Mouse (Mus musculus) thymus, adult 2 months (tissue): Measurements from ENCODE around the gene Dusp14. TPM values are rescaled to one million over a fixed set of nuclear protein-coding genes. Genes with fewer than 3 reads are reported as not detected.

Experiments used
- DNase-seq: peaks from one replicate; pipeline ENCODE4 v3.0.0; 2021
- H3K27ac ChIP-seq: fragments of 200-500 bp; 2 replicates; pipeline ENCODE4 v1.5.1; 2012; ENCODE audit warnings: low read length, control low read depth; ENCODE audit not compliant: control insufficient read depth, insufficient read depth
- H3K27me3 ChIP-seq: fragments of 200-500 bp; 2 replicates; pipeline ENCODE4 v1.6.1; 2012; ENCODE audit warnings: mild to moderate bottlenecking, low read length, moderate library complexity, mixed read lengths; ENCODE audit not compliant: control insufficient read depth, insufficient read depth
- H3K36me3 ChIP-seq: fragments of 200-500 bp; 2 replicates; pipeline ENCODE4 v1.6.1; 2012; ENCODE audit warnings: mild to moderate bottlenecking, low read length, moderate library complexity; ENCODE audit not compliant: control insufficient read depth, insufficient read depth
- H3K4me1 ChIP-seq: fragments of 200-500 bp; replicated peaks from 2 replicates; pipeline ENCODE4 v1.6.1; 2012; ENCODE audit warnings: low read length; ENCODE audit not compliant: control insufficient read depth, insufficient read depth
- H3K4me3 ChIP-seq: fragments of 200-500 bp; 2 replicates; pipeline ENCODE4 v1.5.1; 2012; ENCODE audit warnings: mild to moderate bottlenecking, low read length, control low read depth, moderate library complexity; ENCODE audit not compliant: control insufficient read depth, insufficient read depth
- CTCF ChIP-seq: fragments of 200-500 bp; IDR thresholded peaks from 2 replicates; pipeline ENCODE4 v1.5.1; 2012; ENCODE audit warnings: mild to moderate bottlenecking, control low read depth, low read length, moderate library complexity, borderline replicate concordance; ENCODE audit not compliant: control insufficient read depth, poor library complexity, insufficient read depth; ENCODE audit errors: extremely low read depth
- POLR2A ChIP-seq: fragments of 200-500 bp; IDR thresholded peaks from 2 replicates; pipeline ENCODE4 v1.6.1; 2012; ENCODE audit warnings: mild to moderate bottlenecking, low read length, control low read depth, moderate library complexity; ENCODE audit not compliant: control insufficient read depth, poor library complexity, insufficient read depth; ENCODE audit errors: extremely low read depth
- WGBS: fragments of 180-500 bp; shearing (Covaris S2); methylation state at CpG from one replicate; pipeline ENCODE4 v1.1.7; 2018; 5-methylcytosine and 5-hydroxymethylcytosine counted together
- polyA plus RNA-seq: library from polyadenylated mRNA; depleted of rRNA; stranded (reverse); fragments of >200 nt; gene quantifications from 2 replicates; pipeline ENCODE4 v1.2.3, GENCODE M21; 2012

Dusp14 gene
- polyA plus RNA-seq, 1 experiment, result 12.4 TPM

GRCm38 (mm10) chr11:84047270-84047669, 21.8 kb downstream of the Dusp14 start:
- Histone ChIP-seq H3K27me3 (no peaks in the 10 kb centered on the region), H3K36me3 (peaks cover under 1% of the 10 kb centered on the region), H3K4me1 (no peaks in the 10 kb centered on the region), H3K4me3 (no peak overlapping the region), H3K27ac (no peak overlapping the region)
- 76% methylated on average over 4 of the region's 4 CpGs for WGBS
- no peak for DNase-seq
- TF ChIP-seq POLR2A (no peak), CTCF (no peak)

GRCm38 (mm10) chr11:84044988-84045387, 24.1 kb downstream of the Dusp14 start:
- 25% methylated on average over 1 of the region's 1 CpGs for WGBS
- no peak for DNase-seq
- Histone ChIP-seq H3K4me3 (no peak overlapping the region), H3K36me3 (peaks cover 19% of the 10 kb centered on the region), H3K27ac (no peak overlapping the region), H3K4me1 (no peaks in the 10 kb centered on the region), H3K27me3 (no peaks in the 10 kb centered on the region)
- TF ChIP-seq POLR2A (no peak), CTCF (no peak)

- no peak for DNase-seq
- Histone ChIP-seq H3K27ac (no peak overlapping the region), H3K4me3 (no peak overlapping the region), H3K36me3 (peaks cover 30% of the 10 kb centered on the region), H3K27me3 (no peaks in the 10 kb centered on the region), H3K4me1 (no peaks in the 10 kb centered on the region)
- TF ChIP-seq POLR2A (no peak), CTCF (no peak)
- WGBS, result 94% methylated on average over 14 of the region's 14 CpGs
Observed at GRCm38 (mm10) chr11:84042808-84043762, 26.0 kb downstream of the Dusp14 start.

- no peaks in the 10 kb centered on the region for H3K27me3 ChIP-seq
- WGBS, result 95% methylated on average over 6 of the region's 6 CpGs
- peaks cover 30% of the 10 kb centered on the region for H3K36me3 ChIP-seq
Observed at GRCm38 (mm10) chr11:84040621-84041020, 28.4 kb downstream of the Dusp14 start.

GRCm38 (mm10) chr11:84033671-84034070, 35.4 kb downstream of the Dusp14 start:
- H3K36me3 ChIP-seq, result peaks cover 11% of the 10 kb centered on the region; the same call in 1 of the 2 replicates
- no peak for TF ChIP-seq POLR2A
- TF ChIP-seq CTCF, result no peak
- 96% methylated on average over 5 of the region's 5 CpGs for WGBS

More at GRCm38 (mm10) chr11:84040621-84041020, 28.4 kb downstream of the Dusp14 start:
- no peak for TF ChIP-seq CTCF
- TF ChIP-seq POLR2A, result no peak
- H3K27ac ChIP-seq, result no peak overlapping the region
- H3K4me1 ChIP-seq, result no peaks in the 10 kb centered on the region
- H3K4me3 ChIP-seq, result no peak overlapping the region
- DNase-seq, result no peak

GRCm38 (mm10) chr11:84032559-84032958, 36.5 kb downstream of the Dusp14 start:
- Histone ChIP-seq H3K27me3 (no peaks in the 10 kb centered on the region), H3K4me3 (no peak overlapping the region), H3K4me1 (no peaks in the 10 kb centered on the region), H3K36me3 (peaks cover 18% of the 10 kb centered on the region; the same call in 1 of the 2 replicates), H3K27ac (no peak overlapping the region)
- WGBS, result 92% methylated on average over 5 of the region's 5 CpGs
- DNase-seq, result no peak
- TF ChIP-seq CTCF (no peak), POLR2A (no peak)

More at GRCm38 (mm10) chr11:84033671-84034070, 35.4 kb downstream of the Dusp14 start:
- Histone ChIP-seq H3K27ac (no peak overlapping the region), H3K27me3 (no peaks in the 10 kb centered on the region), H3K4me3 (no peak overlapping the region), H3K4me1 (no peaks in the 10 kb centered on the region)
- no peak for DNase-seq
